Mouse (Mus musculus) R1 (cell line): ENCODE measurements around the gene Prap1.

Experiments used
- DNase-seq: peaks from one replicate; pipeline ENCODE4 v3.0.0-alpha.2; 2018; ENCODE audit warnings: low read depth, low spot score

The Prap1 gene

DNA sequence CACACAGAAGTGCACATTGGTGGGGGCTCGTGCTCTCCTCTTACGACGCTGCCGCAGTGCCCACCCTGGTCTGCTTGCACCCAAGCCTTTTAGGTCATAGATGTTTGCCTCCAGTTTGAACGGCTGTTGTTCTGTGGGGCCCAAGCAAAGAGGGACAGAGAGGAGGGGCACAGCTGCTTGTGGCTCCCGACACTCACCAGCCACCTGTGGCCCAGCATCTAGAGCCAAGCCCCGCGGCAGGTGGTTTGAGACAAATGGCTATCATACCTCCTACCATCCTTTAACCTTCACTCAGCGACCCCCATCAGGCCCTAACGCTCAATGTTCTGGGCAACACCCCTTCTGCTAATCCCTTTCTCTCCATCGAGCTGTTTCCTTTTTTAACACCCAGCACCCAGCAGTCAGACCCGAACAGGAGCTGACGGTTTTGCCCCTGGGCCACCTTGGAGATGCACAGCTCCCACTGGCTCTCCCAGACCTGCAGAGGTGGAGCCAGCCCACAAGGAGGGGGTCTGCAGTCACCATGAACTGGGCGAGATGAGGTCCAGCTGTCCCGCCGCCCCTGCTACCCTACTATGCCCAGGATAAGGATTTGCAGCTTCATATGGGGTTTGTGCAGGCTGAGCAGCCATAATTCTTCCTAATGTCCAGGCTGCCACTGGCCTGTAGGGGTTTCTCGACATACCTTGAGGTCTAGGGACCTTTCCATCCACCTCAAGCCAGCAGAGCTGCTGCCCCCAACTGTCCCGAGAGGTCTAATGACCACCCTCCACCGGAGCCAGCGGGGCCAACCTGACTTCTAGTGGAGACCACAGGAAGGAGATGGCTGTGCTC, 11.6 kb upstream of the Prap1 start:
- DNase-seq = no peak

DNA sequence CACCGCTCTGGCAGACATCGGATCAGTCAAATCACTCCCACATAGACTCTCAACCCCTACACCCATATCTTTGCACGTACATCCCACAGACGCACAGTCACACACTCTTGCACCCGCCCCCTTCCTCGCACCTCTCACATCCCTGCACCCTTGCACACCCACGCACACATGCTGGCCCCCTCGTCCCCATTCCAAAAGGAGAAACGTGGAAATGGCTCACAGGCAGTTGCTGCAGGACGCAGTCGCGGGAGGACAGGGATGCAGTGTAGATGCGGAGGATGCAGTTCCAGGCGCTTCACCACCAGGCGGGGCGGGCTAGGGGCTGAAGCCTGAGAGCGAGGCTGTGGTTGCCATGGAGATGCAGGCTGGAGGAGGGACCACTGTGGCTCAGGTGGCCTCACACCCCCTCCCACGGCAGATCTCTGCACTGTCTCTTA, 10.9 kb upstream of the Prap1 start, which contains the start of gene Caly:
Gene Caly (minus strand): TSS at position 307 of the 437 bp plus-strand sequence.
- DNase-seq = peak; percentile 91

DNA sequence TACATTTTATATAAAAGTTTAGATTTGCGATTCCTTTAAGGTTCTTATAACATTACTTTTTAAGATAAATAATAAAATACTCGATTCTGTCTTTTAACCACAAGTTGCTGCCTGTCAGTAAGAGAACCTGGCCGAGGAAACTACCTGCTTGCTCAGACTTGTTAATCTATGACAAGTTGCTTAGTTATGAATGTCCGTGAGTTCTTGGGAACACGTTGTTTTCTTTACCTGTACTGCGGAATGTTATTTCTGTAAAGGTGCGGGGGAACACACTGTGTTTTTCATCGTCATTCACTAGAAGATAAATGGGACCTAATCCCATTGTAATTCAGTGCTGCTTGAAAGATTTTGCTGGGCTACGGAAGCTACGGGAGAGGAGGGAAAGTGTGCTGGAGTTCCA, 2.6 kb upstream of the Prap1 start:
- DNase-seq = no peak

DNA sequence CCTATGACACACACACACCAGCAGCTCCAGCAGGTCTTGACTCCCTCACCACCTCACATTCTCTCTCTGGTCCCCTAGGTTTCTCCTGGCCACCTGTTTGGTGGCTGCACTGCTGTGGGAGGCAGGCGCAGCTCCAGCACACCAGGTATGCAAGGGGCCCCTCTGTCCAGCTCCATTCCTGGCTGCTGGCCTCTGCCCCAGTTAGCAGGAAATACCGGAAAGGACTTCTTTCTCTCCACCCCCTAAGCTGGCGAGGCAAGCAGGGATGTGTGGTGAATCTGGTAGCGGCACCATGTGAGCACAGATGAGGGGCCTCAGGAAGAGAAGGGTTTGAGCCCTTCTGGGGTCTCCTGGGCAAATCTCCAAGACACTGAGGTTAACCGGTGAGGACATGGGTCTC, 1.8 kb downstream of the Prap1 start:
- DNase-seq = no peak

DNA sequence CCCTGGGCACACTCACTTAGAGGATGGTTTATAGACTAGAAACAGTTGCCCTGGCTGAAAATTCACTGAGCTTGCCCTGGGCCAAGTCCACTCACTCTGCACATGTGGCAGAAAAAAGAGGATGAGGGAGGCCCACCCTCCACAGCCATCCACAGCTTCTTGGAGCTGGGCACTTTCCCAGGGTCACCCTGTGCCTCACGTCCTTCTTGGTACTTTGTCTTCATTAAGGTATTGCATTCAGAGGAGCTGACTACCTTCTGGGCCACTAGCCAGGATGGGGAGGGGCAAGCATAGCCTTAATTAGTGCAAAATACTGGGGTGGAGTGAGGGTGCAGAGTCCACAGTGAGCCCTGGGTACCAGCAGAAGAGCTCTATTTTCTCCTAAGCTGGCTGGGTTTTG, 2.4 kb downstream of the Prap1 start:
- no peak for DNase-seq

DNA sequence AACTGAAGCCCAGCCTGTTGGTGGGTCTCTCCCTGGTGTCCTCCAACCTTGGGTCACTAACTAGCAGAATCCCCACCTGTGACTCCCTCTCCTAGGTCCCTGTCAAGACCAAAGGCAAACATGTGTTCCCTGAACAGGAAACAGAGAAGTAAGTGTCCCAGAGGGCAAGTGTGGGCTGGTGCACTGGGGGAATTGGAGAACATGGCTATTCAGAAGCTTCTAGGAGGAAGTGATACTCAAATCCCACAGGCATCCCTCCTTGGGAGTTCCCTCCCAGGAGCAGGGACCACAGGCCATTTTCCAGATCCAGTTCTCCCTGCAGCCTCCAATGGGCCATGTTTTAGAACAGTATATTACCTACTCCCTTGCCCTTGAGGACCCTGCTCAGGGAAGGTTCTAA, 2.9 kb downstream of the Prap1 start:
- no peak for DNase-seq

DNA sequence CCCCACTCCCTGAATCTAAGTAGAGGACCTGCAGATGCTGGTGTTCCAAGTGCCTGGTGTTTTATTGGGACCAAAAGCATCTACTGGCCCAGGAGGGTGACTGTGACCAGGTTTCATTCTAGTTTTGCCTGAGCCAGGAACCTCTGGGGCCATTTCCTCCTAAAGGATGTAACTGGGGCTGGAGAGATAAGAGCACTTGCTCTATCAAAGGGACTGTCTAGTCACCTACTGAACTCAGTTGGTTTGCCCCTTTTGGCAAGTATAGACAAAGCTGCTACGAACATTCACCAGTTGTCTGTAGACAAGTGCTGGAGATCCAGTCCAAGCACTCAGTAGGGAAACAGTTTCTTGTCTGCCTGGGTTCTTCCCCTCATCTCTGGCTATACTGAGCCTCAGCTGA, 5.3 kb downstream of the Prap1 start:
- DNase-seq = no peak

DNA sequence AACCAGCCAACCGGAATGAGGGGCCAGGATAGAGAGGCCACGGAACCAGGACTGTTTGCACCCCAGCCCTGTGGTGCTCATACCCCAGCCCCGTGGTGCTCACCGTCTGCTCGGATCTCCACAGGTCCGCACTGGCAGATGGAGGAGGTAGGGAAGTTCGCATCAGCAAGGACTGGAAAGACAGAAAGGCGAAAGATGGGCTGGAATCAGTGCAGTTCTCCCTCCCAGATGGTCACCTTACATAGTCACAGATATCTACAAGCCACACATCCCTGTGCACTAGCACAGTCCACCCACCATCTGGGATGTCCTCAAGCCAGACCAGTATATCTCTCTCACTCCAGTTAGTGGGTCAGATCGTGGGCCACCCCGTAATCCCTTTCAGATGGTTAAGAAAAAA, 8.3 kb downstream of the Prap1 start:
- no peak for DNase-seq

DNA sequence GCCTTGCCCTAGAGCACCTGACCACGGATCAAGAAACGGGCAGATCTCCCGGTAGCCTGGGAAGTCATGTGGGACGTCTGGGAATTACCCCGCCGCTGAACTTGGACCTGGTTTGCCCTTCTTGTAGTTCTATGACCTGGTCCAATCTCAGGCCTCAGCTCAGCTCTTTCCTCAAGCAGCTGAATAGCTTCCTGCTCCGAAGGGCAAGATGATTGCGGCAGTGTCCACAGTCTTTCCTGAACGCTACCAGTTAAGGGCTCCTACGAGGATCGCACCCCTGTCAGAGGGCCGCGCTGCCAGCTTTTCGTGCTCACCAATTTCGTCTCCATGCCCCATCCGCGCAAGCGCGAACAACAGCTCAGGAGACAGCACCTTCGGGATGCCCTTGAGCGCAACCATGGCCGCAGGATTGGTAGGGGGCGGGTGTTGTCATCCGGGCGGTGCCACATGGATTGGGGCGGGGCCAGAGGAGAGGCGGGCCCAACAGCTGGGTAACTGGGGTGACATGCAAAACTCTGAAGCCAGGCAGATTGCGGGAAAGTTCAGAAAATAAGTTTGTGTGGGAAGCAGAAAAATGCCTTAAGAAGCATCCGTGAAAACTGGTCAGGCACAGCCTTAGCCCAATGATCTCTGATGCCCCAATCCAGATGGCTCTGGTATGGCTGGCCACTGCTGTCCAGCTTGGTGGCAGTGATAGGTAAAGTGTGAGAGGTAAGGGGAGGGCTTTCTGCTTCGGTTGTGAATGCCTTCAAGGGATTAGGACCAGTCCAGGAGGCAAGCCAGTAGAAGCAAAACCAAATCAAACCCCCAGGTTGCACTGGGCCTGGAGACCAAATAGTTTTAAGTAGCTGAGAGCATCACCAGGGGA, 9.0 kb downstream of the Prap1 start, which contains the start of gene Fuom:
Gene Fuom (minus strand): TSS at position 449 of the 868 bp plus-strand sequence.
- peak; percentile 93 for DNase-seq

DNA sequence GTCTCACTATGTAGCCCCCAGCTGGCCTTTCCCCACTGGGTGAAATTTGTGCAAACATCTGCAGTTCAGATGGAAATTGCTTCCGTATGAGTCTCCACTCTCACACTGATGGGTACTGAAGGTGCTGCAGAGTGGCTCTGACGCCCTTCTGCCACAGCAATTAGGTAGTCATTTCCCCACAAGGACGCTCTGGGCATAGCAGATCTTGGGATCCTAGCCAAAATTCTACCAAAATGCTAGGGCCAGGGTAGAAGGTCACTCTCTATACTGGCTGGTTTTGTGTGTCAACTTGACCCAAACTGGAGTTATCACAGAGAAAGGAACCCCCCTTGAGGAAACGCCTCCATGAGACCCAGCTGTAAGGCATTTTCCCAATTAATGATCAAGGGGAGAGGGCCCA, 10.8 kb downstream of the Prap1 start:
- DNase-seq = no peak

DNA sequence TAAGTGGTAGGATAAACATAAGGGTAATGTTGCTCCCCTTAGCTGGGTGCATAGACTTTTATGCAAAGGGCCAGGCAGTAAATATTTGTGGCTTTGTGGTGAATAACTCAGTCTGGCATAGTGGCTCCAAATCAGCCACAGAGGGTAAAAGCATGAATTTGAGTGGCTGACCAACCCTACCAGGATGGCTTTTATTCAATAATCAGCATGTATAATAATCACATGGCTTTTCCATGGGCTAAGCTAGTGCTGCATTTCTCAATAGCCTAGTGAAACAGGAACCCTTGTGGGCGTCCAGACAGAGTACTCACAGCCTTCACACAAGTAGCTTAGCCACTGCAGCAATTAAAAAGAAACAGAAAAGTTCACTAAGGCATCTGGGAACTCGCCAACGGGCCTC, 18.7 kb downstream of the Prap1 start:
- no peak for DNase-seq

DNA sequence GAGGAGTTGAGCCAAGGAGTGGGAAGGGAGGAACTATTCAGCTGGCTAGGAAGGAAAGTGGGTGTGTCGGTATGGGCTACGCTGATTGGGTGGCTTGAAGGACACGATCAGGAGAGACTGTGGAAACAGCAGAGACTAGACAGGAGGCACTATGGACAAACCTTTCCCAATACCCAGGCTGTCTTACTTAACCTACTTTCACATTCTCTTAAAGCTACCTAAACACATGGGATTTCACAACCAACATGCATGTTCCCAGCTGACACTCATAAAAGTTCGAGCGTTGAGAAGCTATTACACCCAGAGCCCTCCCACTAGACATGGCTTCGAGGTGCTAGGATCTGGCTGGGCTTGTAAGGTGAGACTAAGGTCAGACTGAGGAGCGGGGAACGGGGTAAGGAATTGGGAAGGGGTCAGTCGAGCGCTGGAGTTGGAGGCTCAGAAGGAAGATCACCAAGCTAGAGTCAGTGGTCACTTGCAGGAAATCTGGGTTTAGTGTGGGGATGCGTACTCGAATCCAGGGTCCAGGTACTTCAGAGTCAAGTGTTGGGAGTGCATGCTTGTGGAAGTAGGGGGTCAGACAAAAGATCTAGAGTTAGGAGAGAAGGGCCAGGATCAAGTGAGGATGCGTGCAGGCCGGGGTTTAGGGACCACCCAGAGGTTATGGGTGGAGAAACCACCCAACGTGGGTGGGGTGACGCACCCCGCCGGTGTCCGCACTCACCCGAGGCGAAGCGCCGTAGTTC, 22.6 kb downstream of the Prap1 start, which contains the start of gene Paox:
Gene Paox (plus strand): TSS at position 217 of the 746 bp plus-strand sequence.
- DNase-seq = peak; percentile 85

DNA sequence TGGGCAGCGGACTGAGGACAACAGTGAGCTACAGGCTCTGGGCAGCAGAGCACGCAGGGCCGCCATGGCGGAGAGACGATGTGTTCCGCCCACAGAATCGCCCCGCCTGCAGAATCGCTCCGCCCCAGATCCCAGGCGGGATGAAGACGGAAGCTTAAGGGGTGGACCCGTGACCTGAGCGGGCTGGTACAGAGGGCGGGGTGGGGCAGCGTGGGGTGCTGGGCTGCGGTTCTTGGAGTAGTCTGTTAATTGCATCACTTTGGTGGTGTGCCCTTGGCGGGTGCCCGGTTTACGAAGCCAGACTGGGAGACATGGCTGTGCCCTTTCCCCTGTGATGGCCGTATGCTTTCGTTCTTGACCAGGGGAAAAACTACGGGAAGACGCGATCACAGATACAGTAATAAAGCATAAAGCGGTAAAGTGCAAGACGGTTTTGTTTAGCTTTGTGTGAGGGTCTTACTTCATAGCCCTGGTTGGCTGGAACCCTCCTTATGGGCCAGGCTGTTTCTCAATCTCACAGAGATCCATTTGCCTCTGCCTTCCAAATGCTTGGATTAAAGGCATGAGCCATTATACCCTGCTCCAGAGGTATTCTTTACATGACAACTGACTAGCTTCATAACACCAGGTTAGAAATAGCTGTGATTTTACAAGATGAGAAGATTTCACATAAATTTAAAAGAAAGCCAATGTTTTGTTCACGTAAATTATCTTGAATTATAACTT, 23.3 kb downstream of the Prap1 start, which contains the start of gene Echs1:
Gene Echs1 (minus strand): TSS at position 148 of the 726 bp plus-strand sequence.
- peak; percentile 91 for DNase-seq

DNA sequence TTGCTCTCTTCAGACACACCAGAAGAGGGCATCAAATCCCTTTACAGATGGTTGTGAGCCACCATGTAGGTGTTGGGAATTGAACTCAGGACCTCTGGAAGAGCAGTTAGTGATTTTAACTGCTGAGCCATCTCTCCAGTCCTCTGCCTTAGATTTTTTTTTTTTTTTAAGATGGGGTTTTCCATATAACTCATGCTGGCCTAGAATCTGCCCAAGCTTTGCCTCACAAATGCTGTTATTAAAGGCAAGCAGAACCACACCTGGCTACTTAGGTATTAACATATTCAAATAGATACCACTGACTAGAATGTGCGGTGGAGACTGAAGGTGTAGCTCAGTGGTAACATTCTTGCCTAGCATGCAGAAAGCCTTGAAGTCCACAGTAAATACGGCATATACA, 27.3 kb downstream of the Prap1 start:
- no peak for DNase-seq

DNA sequence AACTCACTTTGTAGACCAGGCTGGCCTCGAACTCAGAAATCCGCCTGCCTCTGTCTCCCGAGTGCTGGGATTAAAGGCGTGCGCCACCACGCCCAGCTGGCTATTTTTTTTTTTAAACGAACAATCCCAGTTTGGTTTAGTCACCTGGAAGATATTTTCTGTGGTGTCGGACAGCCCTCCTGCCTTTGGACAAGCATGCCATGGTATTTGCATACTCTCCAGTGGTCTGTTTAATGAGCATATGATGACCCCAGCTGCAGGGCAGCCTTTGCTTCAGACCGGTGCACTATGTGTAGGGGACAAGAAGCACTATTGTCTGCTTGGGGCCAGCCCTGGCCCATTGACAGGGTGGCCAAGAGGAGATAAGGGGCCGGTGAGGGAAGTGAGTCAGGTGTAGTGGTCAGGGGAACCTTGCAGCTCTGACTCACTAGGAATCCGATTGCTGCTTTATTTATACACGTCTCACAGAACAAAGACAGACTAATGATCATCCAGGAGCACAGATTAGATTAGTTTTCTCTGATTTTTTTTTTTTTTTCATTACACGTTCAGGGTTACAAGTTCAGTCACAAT, 28.2 kb downstream of the Prap1 start:
- DNase-seq = no peak

DNA sequence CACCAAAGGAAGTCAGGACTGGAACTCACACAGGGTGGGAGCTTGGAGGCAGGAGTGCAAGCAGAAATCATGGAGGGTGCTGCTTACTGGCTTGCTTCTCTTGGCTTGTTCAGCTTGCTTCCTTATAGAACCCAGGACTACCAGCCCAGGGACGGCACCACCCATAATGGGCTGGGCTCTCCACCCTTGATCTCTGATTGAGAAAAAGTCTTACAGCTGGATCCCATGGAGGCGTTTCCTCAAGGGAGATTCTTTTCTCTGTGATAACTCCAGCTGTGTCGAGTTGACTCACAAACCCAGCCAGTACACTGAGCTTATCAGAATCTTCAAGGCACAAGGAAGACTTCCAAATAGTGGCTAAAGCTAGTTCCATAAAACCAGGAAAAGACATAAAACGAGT, 29.6 kb downstream of the Prap1 start:
- peak; percentile 44 for DNase-seq

DNA sequence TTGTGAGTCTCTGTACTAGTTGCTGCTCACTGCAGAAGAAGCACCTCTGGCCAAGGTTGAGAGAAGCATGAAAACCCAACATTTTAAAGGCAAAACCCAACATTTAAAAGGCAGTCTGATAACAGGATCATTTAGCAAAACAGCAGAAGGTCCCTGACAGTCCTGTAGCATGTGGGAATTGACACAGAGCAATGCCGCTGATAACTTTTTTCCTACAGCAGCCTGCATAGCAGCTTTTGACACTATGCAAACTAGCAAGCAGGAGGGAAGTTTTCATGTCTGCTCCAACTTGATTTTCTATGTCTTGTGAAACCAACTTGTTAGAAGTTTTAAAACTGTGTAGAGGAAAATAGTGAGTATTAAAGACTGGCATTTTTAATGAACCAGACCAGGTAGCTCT, 31.2 kb downstream of the Prap1 start:
- DNase-seq = no peak

DNA sequence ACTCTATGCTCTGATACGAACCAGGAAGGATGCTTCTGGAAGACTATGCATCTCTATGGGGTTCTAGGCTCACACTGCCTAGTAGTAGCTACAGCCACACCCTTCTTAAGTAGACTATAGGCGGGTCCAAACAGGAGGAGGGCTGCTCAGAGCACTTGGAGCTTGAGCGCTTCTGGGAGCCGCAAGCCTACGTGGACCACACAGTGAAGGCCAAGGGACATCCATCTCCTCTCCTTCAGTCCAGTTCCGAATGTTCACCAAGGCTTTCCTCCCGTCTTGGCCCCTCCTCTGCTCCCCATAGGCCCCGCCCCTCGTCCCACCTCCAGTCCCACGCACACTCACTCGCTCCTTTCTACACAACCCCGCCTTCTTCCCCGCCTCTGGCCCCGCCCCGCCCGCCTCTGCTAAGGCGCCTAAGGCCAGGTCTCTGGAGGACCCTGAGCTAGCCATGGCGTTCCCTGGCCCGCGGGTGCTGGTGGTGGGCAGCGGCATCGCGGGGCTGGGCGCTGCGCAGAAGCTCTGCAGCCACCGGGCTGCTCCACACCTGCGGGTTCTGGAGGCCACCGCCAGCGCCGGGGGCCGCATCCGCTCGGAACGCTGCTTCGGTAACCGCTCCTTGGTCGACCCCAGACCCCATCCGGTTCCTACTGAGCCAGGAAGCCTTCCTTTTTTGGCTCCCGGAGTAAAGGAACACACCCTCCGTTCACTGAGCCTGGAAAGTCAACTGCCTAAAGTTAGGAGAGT, 32.3 kb downstream of the Prap1 start:
- DNase-seq = peak; percentile 93

DNA sequence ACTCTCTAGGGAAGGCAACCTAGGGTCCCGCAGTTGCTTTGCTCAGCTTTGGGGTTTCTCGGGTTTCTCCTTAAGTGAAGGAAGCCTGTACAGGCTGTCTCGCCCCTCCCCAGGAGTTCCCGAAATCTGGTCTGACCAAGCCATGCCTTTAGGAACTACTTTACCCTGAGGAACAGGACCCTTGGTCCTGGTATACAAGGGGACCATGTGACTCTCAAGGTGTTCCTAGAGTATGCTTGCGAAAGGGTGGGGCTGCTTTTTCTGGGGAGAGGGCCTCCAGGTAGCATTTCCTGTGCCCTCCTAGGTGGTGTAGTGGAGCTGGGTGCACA, 32.8 kb downstream of the Prap1 start:
- no peak for DNase-seq

DNA sequence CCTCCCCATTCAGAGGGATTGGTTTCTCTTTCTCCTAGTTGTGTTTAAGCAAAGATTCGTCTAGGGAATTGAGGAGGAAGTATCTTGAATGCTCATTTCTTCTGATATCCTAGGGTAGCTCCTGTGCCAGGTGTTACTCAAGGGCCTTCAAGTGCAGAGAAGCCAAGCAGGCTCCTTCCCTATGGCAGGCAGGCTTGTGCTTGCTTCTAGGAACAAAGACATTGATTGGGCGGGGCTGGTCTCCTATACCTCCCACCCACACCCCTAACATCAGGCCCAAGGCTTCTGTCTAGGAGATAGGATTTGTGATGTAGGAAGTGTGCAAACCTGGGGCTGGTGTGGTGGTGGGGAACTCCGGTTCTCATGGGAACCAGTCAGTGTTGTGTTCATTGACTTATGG, 33.7 kb downstream of the Prap1 start:
- peak; percentile 20 for DNase-seq
